Mouse (Mus musculus) liver, embryonic 14.5 days (tissue): ENCODE measurements around the gene Tmed4.

Experiments used
- CTCF ChIP-seq: IDR thresholded peaks from 2 replicates; pipeline ENCODE4 v1.5.1; 2016; ENCODE audit warnings: antibody characterized with exemption, low read depth, control low read depth
- EP300 ChIP-seq: IDR thresholded peaks from 2 replicates; pipeline ENCODE4 v1.6.1; 2016; ENCODE audit warnings: antibody characterized with exemption, low read depth

GRCm38 (mm10) chr11:6261434-6262082 lies 13.1 kb downstream of the Tmed4 start:
- peak; percentile 99 for TF ChIP-seq CTCF
- no peak for TF ChIP-seq EP300
